Mouse (Mus musculus): Measurements from ENCODE around the gene Fbln1.

- no peak for TF ChIP-seq GATA1 (IDR thresholded peaks at IDR 0.05; ENCODE audit: borderline replicate concordance, low read length)
- TF ChIP-seq FLI1 (IDR thresholded peaks at IDR 0.05; ENCODE audit: low read length): no peak
Measured at GRCm38 (mm10) chr15:85257775-85258429, 52.2 kb downstream of the Fbln1 start.
